Comparison of ENCODE assay signal across 28 mouse cellular contexts in the genomic region with DNA sequence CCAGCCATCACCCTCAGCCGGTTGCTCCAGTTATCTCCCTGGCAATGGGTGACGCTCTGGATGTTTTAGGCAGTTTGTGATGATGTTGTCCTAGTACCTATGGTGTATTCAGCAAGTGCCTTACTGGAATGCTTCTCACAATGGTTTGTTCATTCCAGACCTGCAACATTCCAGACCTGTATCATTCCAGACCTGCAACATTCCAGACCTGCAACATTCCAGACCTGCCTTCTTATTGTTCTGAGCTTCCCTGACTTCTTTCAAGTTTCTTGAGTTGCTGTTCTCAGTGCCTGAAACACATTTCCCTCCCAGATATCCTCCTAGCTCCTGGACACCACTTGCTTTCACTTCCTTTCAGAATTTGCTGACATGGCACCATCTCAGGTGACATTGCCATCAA. TPM values are rescaled to one million over a fixed set of nuclear protein-coding genes. Genes with fewer than 3 reads are reported as not detected.
"Had no signal": no experiment of that assay in that cellular context is flagged by ENCODE, and none has a peak within 500 bp of the region (broad histone marks: within the 10 kb centered on the region; RNA-seq: fewer than 3 reads in every experiment).

No protein-coding gene starts in this region.

- H3K4me2 ChIP-seq: heart, embryonic 12.5 days; hindbrain, embryonic 12.5 days; hindbrain, embryonic 15.5 days; kidney, embryonic 15.5 days; limb, embryonic 12.5 days; liver, embryonic 11.5 days; liver, embryonic 13.5 days; liver, embryonic 15.5 days had no signal

- DNase-seq: gastrocnemius, adult 2 months; gastrocnemius, postnatal 10 days; gastrocnemius, postnatal 25 days; heart, adult 18-20 months; heart, postnatal 10 days; heart, postnatal 4 days; kidney, adult 11 months; kidney, adult 2 months; kidney, adult 9 months; kidney, postnatal 14 days; kidney, postnatal 36 days; liver; liver, embryonic 13.5 days had no signal

- H3K9me3 ChIP-seq: heart, embryonic 10.5 days; heart, embryonic 12.5 days; hindbrain, embryonic 10.5 days; hindbrain, embryonic 12.5 days; hindbrain, embryonic 15.5 days; kidney, embryonic 15.5 days; limb, embryonic 10.5 days; limb, embryonic 12.5 days; liver, embryonic 13.5 days; liver, embryonic 15.5 days had no signal

- H3K4me3 ChIP-seq: gastrocnemius, adult 2 months; heart, embryonic 10.5 days; heart, embryonic 12.5 days; hindbrain, embryonic 10.5 days; hindbrain, embryonic 12.5 days; hindbrain, embryonic 15.5 days; kidney, embryonic 15.5 days; left cerebral cortex, adult 2 months; limb, embryonic 10.5 days; limb, embryonic 12.5 days; liver, embryonic 13.5 days; liver, embryonic 15.5 days had no signal

- H3K4me1 ChIP-seq: heart, embryonic 10.5 days; heart, embryonic 12.5 days; hindbrain, embryonic 10.5 days; hindbrain, embryonic 12.5 days; hindbrain, embryonic 15.5 days; kidney, embryonic 15.5 days; limb, embryonic 10.5 days; limb, embryonic 12.5 days; liver, embryonic 13.5 days; liver, embryonic 15.5 days had no signal

- H3K9ac ChIP-seq: heart, embryonic 12.5 days; hindbrain, embryonic 12.5 days; hindbrain, embryonic 15.5 days; kidney, embryonic 15.5 days; limb, embryonic 12.5 days; liver, embryonic 13.5 days; liver, embryonic 15.5 days had no signal

- H3K27me3 ChIP-seq: heart, embryonic 12.5 days; hindbrain, embryonic 12.5 days; hindbrain, embryonic 15.5 days; kidney, embryonic 15.5 days; limb, embryonic 12.5 days; liver, embryonic 13.5 days; liver, embryonic 15.5 days had no signal

- H3K27ac ChIP-seq: gastrocnemius, adult 2 months; heart, embryonic 10.5 days; hindbrain, embryonic 10.5 days; hindbrain, embryonic 12.5 days; hindbrain, embryonic 15.5 days; hindbrain, postnatal 0 days; kidney, embryonic 15.5 days; kidney, postnatal 0 days; left cerebral cortex, adult 2 months; limb, embryonic 10.5 days; limb, embryonic 12.5 days; liver, embryonic 13.5 days; liver, embryonic 15.5 days had no signal

- H3K36me3 ChIP-seq: heart, embryonic 10.5 days; heart, embryonic 12.5 days; hindbrain, embryonic 10.5 days; hindbrain, embryonic 12.5 days; hindbrain, embryonic 15.5 days; kidney, embryonic 15.5 days; limb, embryonic 10.5 days; limb, embryonic 12.5 days; liver, embryonic 13.5 days; liver, embryonic 15.5 days had no signal

- ATAC-seq: hindbrain, postnatal 0 days; intestine, embryonic 16.5 days had no signal

RNA-seq across cellular contexts. Expression of a gene that starts 37.0 kb away (rescaled TPM):
- total RNA-seq: granulocyte monocyte progenitor cell, adult 5-6 weeks had no signal
